Mouse (Mus musculus) heart, postnatal 0 days (tissue): ENCODE data around the gene Arfip2.

Experiments
- CTCF ChIP-seq: IDR thresholded peaks from 2 replicates; pipeline ENCODE4 v1.5.1; 2016; ENCODE audit warnings: antibody characterized with exemption, control low read depth, low read depth
- EP300 ChIP-seq: IDR thresholded peaks from 2 replicates; pipeline ENCODE4 v1.6.1; 2016; ENCODE audit warnings: antibody characterized with exemption, low read depth

DNA sequence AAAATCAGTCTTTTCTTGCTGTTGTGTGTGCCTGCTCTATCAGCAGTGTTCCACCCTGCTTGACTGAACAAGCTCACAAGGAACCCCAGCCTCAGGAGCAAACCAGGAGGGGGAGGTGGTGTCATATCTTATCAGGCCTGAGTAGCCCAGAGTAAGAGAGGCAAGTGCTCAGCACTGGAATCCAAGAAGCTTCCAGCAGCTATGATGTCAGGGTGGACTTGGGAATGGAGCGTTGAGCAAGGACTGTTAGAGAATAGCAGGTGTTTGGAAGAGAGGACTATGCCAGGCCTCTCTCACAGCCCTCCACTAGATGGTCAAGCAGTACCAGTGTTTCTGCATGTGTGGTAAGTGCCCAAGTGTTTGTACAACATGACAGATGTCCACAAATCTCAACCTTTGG, 24.5 kb downstream of the Arfip2 start:
- TF ChIP-seq CTCF (no peak), EP300 (no peak)
